Comparison of ENCODE assay signal across 10 mouse cellular contexts in genomic region chr8:26962976-26963720, GRCm38 (mm10). TPM values are rescaled to one million over a fixed set of nuclear protein-coding genes. Genes with fewer than 3 reads are reported as not detected.
A peak's percentile ranks its signal among the peaks of the same experiment; 100 is the strongest.
DNase-seq lines count a peak whose midpoint lies in the region; ATAC-seq and TF ChIP-seq lines count a peak whose summit lies in the region.
"Had no signal": no experiment of that assay in that cellular context is flagged by ENCODE, and none has a peak within 500 bp of the region (broad histone marks: within the 10 kb centered on the region; RNA-seq: fewer than 3 reads in every experiment).

No protein-coding gene starts in this region.

- H3K4me1 ChIP-seq in kidney, postnatal 0 days (replicated peaks; ENCODE audit: insufficient read depth, low read length) = peaks cover 8% of the 10 kb centered on the region
- H3K4me1 ChIP-seq in forebrain, embryonic 15.5 days = peaks cover 26% of the 10 kb centered on the region

- H3K27ac ChIP-seq in kidney, postnatal 0 days = no peak overlapping the region
- H3K27ac ChIP-seq in forebrain, embryonic 15.5 days (replicated peaks) = no peak overlapping the region
- H3K27ac ChIP-seq: limb, embryonic 13.5 days had no signal

- H3K27me3 ChIP-seq in kidney, postnatal 0 days (ENCODE audit: insufficient read depth, low read length) = no peaks in the 10 kb centered on the region
- no peaks in the 10 kb centered on the region for H3K27me3 ChIP-seq in forebrain, embryonic 15.5 days

- no peak for TF ChIP-seq CTCF in kidney, postnatal 0 days (IDR thresholded peaks at IDR 0.05; ENCODE audit: low read depth)

- no peak overlapping the region for H3K9ac ChIP-seq in kidney, postnatal 0 days (ENCODE audit: low read depth, low read length)
- no peak overlapping the region for H3K9ac ChIP-seq in forebrain, embryonic 15.5 days (replicated peaks)
- H3K9ac ChIP-seq: limb, embryonic 13.5 days had no signal

- H3K4me2 ChIP-seq in kidney, postnatal 0 days (ENCODE audit: low read length) = no peak overlapping the region
- no peak overlapping the region for H3K4me2 ChIP-seq in forebrain, embryonic 15.5 days (replicated peaks)
- H3K4me2 ChIP-seq: limb, embryonic 13.5 days had no signal

- WGBS in kidney, postnatal 0 days = 52% methylated on average over 16 of the region's 16 CpGs
- WGBS in forebrain, embryonic 15.5 days = 80% methylated on average over 16 of the region's 16 CpGs

- no peak overlapping the region for H3K4me3 ChIP-seq in kidney, postnatal 0 days (replicated peaks; ENCODE audit: low read depth, low read length)
- H3K4me3 ChIP-seq in forebrain, embryonic 15.5 days = no peak overlapping the region
- H3K4me3 ChIP-seq: limb, embryonic 13.5 days had no signal

- peak; percentile 46 to 77 for DNase-seq in adrenal gland, adult (ENCODE audit: inconsistent age in 2 of 2, low spot score in 1 of 2)
- no peak for DNase-seq in adrenal gland, postnatal 25 days
- DNase-seq in kidney, postnatal 0 days (ENCODE audit: low spot score) = peak; percentile 53
- no peak for DNase-seq in kidney, adult 8-10 months
- no peak for DNase-seq in thymus, postnatal 25 days
- DNase-seq: cerebellum, postnatal 10 days had no signal

- H3K36me3 ChIP-seq in kidney, postnatal 0 days (ENCODE audit: insufficient read depth, low read length) = no peaks in the 10 kb centered on the region
- no peaks in the 10 kb centered on the region for H3K36me3 ChIP-seq in forebrain, embryonic 15.5 days
- H3K36me3 ChIP-seq: limb, embryonic 13.5 days had no signal

- H3K9me3 ChIP-seq in kidney, postnatal 0 days (replicated peaks; ENCODE audit: low read length) = no peaks in the 10 kb centered on the region
- no peaks in the 10 kb centered on the region for H3K9me3 ChIP-seq in forebrain, embryonic 15.5 days
- H3K9me3 ChIP-seq: limb, embryonic 13.5 days had no signal

- ATAC-seq in kidney, postnatal 0 days (replicated peaks; ENCODE audit: low FRiP score, low read depth) = 0 out of 2 replicates have a peak, but pooled peaks have one; percentile 25
- ATAC-seq in granulocyte monocyte progenitor cell, adult 5-6 weeks (replicated peaks; ENCODE audit: poor library complexity, severe bottlenecking) = peak; percentile 65
- peak; percentile 19; the same call in 1 of the 2 replicates for ATAC-seq in megakaryocyte, adult 5-6 weeks (ENCODE audit: poor library complexity, severe bottlenecking)
- ATAC-seq in forebrain, embryonic 15.5 days (replicated peaks) = no peak

RNA-seq across cellular contexts. Expression of gene Zfp703, which starts 14.0 kb away (rescaled TPM):
- total RNA-seq in adrenal gland, postnatal 25 days (2021) = 80.0 and 103 TPM in 2 replicates
- 10.2 and 11.3 TPM in 2 replicates for polyA plus RNA-seq in kidney, postnatal 0 days (2015; fragmentation: Nextera tagmentation; extraction: Ambion mirVana)
- total RNA-seq in granulocyte monocyte progenitor cell, adult 5-6 weeks (2014; fragmentation: Nextera tagmentation) = 8.1 and 14.2 TPM in 2 replicates
- total RNA-seq in granulocyte monocyte progenitor cell, adult 5-6 weeks (2017) = 1.5 and 2.5 TPM in 2 replicates
- total RNA-seq in megakaryocyte, adult 5-6 weeks (2015) = 20.9 and 25.8 TPM in 2 replicates
- 1.5 and 3.9 TPM in 2 replicates for total RNA-seq in megakaryocyte, adult 5-6 weeks (2017)
- 14.1 and 17.5 TPM in 2 replicates for polyA plus RNA-seq in forebrain, embryonic 15.5 days (2015; fragmentation: Nextera tagmentation; extraction: Ambion mirVana)

Comparison
In these comparisons a context has a peak if more than half of its experiments do, and no peak if none do; other contexts are left out.
1. DNase-seq: peak in adrenal gland, adult (2 of 2) and kidney, postnatal 0 days (single experiment); none in adrenal gland, postnatal 25 days (single experiment), kidney, adult 8-10 months (0 of 2) and thymus, postnatal 25 days (single experiment).